Mouse (Mus musculus) urinary bladder, postnatal 0 days (tissue): Measurements from ENCODE around the gene Sesn1. TPM values are rescaled to one million over a fixed set of nuclear protein-coding genes. Genes with fewer than 3 reads are reported as not detected.

Experiments
- polyA plus RNA-seq: library from polyadenylated mRNA; unstranded; fragments of >200 nt; fragmentation: Nextera tagmentation; extraction: Ambion mirVana; gene quantifications from 2 replicates; pipeline ENCODE4 v1.2.1, GENCODE M21; 2015

The Sesn1 gene
- polyA plus RNA-seq = 16.1 and 19.0 TPM in 2 replicates

GRCm38 (mm10) chr10:41809771-41810563 lies at the start of gene Sesn1, which contains the start of gene Cep57l1:
Sesn1 (plus strand) TSS chr10:41809935.
Cep57l1 (minus strand) TSS chr10:41809871.

Other genes with a start within 250 kb of the Sesn1 start
- 0.21 TPM in 1 of 2 replicates, not detected in the other for gene Ccdc162, start 93.3 kb upstream of the Sesn1 start, polyA plus RNA-seq
- 6.5 and 6.7 TPM in 2 replicates for gene Cep57l1, start 64 bp upstream of the Sesn1 start, polyA plus RNA-seq
- gene Armc2, start 208.5 kb downstream of the Sesn1 start, polyA plus RNA-seq = 0.85 and 0.92 TPM in 2 replicates